Mouse (Mus musculus): Measurements from ENCODE around the gene Crip2.

The Crip2 gene

DNA sequence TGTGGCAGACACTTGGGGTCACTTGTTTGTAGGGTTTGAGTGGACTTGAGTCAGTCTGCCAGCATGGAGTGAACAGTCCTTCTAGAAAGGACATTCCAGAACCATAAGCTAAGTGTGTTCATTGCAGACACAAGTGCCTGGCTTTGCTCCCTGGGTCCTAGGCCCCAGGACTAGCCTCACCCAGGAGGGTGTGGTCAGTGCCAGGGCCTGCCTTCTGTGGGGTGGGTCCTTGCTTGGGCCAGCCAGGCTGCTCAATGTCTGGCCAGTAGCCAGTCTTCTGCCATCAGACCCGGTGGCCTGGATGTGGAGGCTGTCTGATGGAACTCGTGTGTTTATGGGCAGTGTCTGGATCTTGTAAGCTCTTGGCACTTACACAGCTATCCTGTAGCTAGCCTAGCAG is 7.5 kb upstream of the Crip2 start:
- DNase-seq: no peak

GRCm38 (mm10) chr12:113133260-113133659 is 6.8 kb upstream of the Crip2 start:
- no peak for DNase-seq

- no peak for DNase-seq
Measured at GRCm38 (mm10) chr12:113133861-113134403, 6.1 kb upstream of the Crip2 start.

DNA sequence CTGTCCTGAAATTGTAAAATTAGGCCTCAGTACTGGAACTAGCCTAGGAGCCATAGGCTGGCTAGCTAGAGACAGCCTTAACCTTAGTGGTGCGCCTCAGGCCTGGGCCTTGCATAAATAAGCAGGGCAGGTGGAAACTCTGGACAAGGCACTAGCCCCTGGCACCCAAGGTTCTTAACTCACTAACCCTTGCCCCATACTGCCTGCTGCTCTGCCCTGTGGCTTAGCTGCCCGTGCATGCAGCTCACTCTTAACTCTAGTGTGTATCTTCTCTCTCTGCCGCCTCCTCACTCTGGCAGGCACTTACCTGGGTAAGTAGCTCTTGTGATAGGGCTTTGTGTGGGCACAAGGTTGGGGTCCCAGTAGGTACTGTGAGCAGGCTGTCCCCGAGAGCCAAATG is 5.5 kb upstream of the Crip2 start:
- no peak for DNase-seq

DNA sequence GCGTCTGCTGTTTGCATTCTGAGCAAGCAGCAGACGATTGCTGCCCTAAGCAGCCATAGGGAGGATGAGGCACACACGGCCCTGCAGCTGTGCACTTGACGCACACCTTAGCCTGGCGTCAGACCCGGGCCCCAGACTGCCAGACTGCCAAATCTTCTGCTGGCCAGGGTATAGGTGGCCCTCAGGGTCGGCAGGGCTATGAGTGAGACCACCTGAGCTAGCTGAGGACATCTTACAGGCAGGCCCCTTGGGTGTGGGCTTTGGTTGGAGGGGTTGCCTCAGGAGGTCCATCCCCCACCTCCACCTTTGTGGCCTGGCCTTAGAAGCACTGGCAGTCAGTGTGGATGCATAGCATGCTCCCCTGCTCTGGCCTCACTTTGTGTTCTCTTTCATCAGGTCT is 4.6 kb upstream of the Crip2 start:
- DNase-seq: no peak

DNA sequence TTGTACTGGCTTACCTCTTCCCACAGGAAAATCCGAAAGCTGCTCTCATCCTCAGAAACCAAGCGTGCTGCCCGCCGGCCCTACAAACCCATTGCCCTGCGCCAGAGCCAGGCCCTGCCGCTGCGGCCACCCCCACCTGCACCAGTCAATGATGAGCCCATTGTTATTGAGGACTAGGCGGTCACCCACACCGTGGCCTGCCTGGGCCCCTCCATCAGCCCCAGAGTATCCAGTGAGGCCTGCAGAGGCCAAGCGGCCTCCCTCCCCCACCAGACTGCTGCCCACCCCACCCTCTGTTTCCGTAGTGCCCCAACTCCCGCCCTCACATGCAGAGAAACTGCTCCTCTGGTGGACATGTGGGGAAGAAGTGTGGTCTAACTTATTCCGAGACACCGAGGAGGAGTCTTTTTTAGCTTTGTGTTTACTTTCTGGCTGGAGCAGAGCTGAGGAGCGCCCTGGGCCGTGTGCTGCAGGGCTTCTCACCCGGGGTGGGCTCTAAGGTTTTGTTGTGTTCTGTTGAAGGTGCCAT is 3.5 kb upstream of the Crip2 start:
- DNase-seq: no peak

DNA sequence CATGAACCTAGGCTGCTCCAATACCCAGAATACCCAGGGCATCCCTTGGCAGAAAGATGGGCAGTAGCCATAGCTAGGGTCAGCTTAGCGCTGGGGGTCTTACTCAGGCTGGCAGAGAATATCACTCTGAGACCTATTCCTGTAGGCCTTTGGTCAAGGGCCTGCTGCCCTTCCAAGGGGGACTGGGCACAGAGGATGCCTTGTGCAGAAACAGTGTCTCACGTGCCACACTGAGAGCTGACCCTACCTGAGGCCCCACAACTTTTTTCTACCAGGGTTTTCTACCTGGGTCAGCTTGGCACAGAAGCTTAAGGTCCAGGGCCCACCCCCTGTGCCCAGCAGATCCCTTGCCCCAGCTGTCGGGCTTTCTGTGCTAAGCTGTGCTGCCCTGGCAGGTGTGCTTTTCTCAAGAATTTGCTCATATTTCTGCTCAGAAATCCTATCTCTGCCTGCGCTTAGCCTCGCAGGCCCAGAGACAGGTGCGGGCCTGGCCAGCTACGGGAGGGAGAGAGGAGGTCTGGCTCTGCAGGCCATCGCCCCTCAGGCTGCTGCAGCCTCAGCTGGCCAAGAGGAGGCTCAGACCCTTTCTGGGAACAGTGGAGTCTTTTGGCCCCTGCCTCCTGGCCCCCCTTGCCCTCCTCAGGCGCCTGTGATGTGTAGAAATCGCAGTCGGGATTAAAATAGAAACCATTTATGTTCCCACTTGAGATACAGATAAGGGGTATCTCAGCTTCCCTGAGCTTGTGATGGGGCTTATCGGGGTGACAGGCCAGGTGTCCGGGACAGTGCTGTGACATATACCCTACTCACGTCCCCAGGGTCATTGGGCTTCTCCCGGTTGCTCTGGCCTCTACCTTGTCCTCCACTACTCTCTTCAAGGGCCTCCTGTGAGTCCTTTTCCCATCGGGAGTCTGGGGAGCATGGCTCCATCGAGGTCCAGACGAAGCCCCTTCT is 2.5 kb upstream of the Crip2 start:
- no peak for DNase-seq

DNA sequence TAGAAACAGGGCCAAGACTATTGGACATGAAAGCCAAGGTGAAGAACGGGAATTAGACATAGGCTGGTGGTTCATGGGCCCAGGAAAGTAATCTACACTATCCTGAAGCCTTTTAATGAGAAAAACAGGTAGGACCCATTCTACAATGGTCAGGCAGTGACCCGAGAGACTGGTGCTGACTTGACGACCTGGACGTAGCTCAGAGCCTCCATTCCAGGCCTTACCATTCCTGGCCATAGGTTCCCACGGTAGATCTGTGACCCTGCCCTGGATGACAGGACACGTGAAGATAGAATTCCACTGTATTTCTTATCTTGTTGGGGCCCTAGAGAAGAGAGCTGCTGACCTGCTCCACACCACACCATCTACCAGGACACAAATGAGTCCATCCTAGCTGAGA is 1.7 kb upstream of the Crip2 start:
- DNase-seq: no peak

- DNase-seq: no peak
Measured at GRCm38 (mm10) chr12:113138901-113139864, 853 bp upstream of the Crip2 start.

DNA sequence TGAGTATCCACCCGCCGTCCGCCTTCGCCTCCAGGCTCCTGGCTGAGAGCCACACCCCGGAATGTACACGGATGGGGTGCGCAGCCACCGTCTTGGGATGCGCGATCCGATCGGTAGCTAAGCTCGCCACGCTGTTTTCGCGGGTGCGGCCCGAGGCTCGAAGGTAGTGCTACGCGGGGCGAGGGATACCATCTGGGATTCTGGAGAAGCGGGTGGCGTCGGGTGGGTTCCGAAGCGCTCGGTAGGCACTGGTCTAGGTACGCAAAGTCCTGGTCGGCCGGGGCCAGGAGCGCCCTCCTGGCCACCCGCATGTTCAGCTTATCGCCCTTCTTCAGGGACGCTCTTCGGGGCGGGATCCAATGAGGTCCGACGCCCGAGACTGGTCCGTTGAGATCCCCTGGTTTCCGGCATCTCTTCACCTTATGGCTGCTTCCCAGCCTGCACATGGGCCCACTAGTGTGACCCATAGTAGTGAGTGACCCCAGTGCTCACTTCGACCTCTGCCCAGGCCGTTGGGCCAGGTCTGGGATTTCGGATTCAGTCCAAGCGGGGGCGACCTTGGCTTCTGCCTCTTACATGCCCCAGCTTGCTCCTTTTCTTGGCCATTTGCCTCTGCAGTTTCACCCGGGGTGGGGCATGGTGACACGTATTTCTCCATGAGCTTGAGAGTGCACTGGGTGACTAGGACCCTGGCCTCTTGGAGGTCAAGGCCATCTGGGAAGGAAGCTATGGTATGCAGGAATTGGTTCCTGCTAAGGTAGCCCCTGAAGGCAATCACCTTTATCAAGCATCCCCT is 778 bp downstream of the Crip2 start:
- DNase-seq: no peak

DNA sequence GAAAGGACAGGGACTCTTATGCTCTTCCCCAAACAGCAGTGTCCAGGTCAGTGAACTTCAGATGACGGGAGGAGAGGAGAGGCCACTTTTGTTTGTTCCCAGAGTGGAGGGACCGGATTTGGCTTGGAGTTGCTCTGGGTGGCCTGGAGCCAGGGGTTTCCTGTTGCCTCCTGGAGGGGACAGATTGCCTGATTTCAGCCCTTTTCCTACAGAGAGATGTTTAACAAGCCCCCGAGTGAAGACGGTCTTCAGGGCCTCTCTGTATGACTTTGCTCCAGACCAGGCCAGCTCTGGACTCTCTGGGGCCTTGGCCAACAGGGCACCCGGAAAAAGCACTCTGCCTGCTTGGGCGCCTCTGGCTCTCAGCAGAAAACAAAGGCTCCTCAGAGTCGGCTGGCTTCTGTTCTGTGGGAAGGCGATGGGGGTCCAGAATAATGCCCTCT is 1.5 kb downstream of the Crip2 start:
- no peak for DNase-seq

DNA sequence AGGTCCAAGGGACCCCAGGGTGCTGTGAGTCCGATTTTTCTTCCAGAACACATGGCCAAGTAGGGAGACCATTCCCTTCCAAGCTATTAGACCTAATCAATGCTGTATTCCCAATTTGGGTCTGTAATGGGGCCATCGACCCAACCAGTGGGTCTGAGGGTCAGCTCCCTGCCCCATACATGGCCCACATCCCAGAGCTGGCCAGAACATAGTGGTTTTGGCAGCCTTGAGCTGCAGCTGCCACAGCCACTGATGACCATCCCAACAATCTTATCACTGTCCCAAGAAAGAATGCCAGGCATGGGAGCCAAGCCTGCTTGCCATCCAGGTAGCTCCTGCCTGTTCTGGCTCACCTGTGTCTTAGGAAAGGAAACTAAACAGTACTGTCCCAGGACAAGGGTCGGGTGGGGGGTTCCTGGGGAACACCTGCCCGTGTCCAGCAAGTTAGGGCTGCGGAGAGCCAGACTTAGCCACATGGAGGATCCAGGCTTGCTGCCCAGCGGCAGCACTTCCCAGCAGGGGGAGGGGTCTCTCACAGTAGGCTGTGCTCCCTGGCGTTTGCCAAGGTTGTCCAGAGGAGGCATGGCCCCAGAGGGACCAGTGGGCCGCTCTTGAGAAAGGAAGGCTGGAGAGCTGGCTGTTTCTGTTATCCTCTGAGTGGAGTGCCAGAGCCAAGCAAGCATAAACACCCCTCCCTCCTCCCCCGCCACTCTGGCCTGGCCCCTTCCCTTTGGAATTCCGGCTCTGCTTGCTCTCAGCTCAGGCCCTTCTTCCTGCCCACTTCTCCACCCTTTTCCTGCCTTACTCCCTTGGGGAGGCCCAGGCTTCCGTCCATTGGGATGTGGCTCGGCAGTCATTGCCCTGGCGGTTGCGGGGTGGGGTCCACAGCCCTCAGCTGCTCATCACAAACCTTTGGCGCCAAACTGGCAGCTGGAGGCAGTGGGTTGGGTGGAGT is 2.3 kb downstream of the Crip2 start:
- no peak for DNase-seq

DNA sequence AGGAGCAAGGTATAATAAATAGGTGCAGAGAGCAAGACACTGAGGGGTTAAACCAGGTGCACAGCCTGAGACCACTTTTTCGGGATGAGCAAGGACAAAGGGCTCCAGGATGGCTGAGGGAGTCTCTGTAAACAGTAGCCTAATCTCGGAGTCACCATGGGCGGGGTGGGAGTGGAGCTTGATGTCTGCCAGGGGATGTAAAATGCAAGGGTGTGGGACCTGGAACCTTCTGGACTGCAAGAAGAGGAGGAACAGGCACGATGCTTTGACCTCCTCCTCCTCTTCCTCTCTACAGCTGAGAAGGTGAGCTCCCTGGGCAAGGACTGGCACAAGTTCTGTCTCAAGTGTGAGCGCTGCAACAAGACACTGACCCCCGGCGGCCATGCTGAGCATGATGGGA is 3.1 kb downstream of the Crip2 start:
- no peak for DNase-seq

DNA sequence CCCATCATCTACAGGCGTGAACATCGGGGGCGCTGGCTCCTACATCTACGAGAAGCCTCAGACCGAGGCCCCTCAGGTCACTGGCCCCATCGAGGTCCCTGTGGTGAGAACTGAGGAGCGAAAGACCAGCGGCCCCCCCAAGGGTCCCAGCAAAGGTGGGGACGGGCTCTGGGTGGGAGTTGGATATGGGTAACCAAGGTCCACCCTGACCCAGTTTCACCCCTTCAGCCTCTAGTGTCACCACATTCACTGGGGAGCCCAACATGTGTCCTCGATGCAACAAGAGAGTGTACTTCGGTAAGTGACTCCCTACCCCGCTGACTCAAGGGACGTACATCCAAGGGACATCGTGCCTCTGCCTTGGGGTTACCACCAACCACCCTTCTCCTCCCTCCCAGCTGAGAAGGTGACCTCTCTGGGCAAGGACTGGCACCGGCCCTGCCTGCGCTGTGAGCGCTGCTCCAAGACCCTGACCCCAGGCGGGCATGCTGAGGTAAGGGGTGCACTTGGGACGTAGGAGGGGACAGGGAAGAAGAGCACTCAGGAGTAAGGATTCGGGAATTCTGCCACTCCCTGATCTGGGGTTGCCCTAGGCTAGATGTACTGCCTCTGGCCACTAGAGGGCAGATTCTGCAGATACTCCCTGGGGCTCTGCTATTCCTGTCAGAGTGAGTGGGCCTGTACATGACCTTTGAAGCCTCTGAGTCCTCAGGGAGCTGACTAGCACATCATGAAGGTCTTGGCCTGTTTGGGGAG is 4.1 kb downstream of the Crip2 start:
- DNase-seq: peak; percentile 36

DNA sequence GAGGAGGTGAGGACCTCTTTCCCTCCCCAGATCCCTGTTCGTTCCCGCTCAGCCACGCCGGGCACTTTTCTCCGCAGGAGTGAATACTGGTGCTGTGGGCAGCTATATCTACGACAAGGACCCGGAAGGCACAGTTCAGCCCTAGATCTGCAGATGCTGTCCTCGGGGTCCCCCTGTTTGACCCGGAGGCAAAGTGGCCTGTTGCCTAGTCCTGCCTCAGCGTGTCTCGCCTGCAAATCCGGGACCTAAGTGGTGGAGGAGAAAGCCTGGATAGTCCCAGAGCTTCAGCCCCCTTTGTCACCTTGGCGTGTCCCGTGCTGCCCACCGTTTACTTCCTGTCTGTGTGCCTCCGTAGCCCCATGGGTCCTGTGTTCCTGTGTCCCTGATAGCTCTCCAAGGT is 4.8 kb downstream of the Crip2 start:
- peak; percentile 32 for DNase-seq

DNA sequence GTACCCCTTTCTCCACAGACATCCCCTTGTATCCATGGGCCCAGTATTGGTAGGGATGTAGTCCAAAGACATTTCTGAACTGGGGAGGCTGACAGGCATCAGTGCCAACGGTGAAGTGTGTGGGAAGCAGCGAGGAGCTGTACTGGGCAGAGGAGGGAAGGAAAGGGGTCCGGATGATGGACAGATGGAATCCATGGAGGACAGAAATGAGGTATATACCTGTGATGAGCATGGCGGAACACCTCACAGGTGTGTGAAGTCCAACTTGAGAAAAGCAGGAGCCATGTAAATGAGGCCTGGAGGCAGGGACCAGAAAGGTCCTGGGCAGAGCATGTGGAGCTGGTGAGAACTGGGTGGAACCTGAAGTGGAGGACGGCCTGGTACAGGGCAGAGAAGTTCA is 5.6 kb downstream of the Crip2 start:
- peak; percentile 40 for DNase-seq

DNA sequence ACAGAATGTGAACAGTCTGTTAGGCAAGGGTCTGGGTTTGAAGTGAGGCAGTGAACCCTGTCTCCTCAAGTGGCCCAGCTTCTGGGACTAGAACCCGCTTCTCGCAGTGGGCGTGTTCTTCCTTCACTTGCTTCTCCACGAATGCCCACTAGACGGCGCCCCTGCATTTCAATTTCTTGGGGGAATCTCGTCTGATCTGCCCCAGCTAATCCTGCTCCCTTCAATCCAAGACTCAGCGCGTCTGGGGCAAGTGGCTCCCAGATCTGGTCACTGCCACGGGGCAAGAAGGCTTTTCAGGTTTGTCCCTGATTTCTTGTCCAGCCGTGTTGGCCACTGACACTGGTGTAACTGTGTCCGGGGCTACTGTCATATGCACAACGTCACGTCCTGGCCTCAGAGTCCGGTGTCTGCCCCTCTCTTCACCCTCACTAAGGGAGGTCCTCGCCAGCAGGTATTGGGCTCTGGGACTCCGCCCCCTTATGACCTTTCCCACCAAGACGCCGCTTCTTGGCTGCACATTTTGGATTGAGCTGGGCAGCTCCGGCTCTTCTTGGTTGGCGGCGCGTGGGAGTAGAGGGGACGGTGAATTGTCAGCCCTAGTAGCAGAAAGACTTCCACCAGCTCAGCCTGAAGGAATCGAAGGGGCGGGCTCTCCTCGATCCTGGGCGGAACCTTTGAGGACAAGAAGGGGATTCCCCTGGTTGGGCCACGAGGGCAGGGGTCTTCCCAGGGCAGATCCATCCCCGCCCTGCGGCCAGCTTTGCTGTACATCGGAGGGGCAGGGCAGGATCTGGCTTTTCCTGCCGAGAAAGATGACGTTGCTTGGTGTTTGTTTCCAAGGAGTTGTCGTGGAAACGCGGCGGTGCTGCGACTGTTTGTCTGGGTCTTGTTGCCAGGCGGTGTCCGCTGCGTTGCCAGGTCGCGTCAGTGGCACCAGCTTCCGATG is 6.3 kb downstream of the Crip2 start, which contains the start of gene Crip1:
Gene Crip1, plus strand, starts transcription at position 205 of the 946 bp plus-strand sequence.
- DNase-seq: peak; percentile 88

DNA sequence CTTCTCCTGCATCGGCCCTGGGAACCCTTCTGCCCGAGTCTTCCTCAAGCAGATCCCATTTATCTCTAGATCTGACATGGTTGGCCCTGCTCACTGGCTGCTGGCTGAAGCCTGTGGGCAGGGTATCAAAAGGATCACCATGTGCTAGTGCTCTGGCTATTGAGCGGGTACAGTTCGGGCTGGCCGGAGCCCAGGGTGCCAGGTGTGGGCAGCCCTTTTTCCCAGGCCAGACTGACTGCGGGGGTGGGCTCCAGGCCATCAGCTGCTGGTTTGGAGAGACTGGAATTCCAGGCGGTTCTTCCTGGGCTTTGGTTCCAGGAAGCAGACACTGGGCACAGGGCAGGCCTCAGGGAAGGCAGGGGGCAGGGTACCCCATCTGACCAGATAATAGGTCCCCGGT is 7.4 kb downstream of the Crip2 start:
- peak; percentile 82 for DNase-seq

Measured in cerebellum, adult 9-10 months (tissue).